Mouse (Mus musculus): ENCODE data around the gene Bbip1. TPM values are rescaled to one million over a fixed set of nuclear protein-coding genes. Genes with fewer than 3 reads are reported as not detected.
"Not testable (repeated sequence)": the region's sequence is repeated elsewhere in the genome, so short reads cannot be mapped to it uniquely, and the experiment has no call there.

Gene Bbip1
- 100 to 1,000 TPM; 101 to 113 TPM for total RNA-seq (2021)

- peak; percentile 100 for DNase-seq
- intact Hi-C loops (cut with DNase I): loop anchor here (5.0 kb wide), 1 partner anchor 1263 kb away; no protein-coding TSS in a partner anchor
These were observed at the start of gene Bbip1, which contains the start of gene Shoc2 for GRCm38 (mm10) chr19:53943802-53944785. Gene Bbip1 (minus strand): TSS chr19:53944627. Gene Shoc2 (plus strand): TSS chr19:53944306.

DNA sequence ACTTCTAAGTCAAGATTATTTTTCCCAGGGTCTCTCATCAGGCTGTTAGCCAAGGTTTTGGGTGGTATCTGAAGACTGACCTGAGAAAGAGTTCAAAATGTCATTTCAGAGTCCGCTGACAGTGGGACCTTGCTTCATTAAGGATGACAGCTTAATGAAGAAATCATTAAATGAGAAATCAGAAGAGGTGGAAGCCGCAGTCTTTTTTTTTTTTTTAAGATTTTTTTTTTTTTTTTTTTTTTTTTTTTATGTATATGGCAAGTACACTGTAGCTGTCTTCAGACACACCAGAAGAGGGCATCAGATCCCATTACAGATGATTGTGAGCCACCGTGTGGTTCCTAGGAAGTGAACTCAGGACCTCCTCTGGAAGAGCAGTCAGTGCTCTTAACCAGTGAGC is 49.4 kb upstream of the Bbip1 start:
- DNase-seq: no peak
- intact Hi-C loops (cut with DNase I): no loop called here

DNA sequence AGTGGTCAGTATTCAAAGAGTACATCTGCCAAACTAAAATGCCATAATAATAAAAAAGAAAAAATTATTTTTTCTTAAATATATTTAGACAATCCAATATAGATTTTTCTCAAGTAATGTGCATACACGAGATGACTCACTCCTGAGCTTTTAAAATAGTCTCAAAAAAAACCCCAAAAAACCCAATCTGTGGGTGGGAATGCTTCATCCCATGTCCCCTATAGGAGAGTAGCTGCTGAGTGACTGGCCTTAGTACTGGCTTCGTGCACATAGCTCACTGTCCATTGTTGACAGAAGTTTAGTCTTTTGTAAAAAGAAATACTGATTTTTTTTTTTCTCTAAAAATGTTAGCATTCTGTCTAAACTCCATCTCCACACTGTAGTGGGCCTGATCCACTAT is 46.1 kb upstream of the Bbip1 start:
- intact Hi-C loops (cut with DNase I): no loop called here
- no peak for DNase-seq

DNA sequence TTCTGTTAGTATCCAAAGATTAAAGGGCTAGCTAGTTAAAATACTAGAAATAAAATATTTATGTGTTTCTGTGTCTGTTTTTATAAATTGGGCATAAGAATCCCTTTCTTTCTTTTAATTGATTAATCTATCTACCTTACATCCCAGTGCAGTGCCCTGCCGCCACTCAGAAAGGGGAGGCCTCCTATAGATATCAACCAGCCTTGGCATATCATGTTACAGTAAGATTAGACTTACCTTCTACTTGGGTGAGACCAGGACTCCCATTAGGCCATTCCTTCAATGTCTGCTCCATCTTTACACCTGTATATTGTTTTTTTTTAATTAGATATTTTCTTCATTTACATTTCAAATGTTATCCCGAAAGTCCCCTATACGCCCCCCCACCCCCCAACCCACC is 40.2 kb upstream of the Bbip1 start:
- intact Hi-C loops (cut with DNase I): no loop called here
- DNase-seq: no peak

GRCm38 (mm10) chr19:53983336-53983735 is 38.9 kb upstream of the Bbip1 start:
- intact Hi-C loops (cut with DNase I): no loop called here
- DNase-seq: peak; percentile 2

- intact Hi-C loops (cut with DNase I): no loop called here
- DNase-seq: no peak
These were observed 37.6 kb upstream of the Bbip1 start for GRCm38 (mm10) chr19:53982041-53982440.

DNA sequence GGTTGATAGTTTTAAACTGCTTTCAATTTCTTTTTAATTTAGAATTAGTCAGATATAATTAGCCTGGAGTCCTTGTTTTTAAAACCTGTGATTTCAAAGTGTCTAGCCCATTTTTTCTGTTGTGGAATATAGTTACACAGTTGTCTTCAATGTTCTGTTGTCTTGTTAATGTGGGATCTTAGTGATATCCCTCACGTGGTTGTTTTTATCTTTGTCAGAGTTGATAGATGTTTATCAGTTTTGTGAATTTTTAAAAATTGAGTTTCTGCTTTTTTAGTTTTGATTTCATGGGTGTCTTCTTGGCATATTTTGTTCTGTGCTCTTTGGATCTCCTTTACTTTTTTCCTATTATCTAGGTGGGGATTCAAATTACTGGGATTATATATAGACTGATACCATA is 29.2 kb upstream of the Bbip1 start:
- DNase-seq: no peak
- intact Hi-C loops (cut with DNase I): no loop called here

DNA sequence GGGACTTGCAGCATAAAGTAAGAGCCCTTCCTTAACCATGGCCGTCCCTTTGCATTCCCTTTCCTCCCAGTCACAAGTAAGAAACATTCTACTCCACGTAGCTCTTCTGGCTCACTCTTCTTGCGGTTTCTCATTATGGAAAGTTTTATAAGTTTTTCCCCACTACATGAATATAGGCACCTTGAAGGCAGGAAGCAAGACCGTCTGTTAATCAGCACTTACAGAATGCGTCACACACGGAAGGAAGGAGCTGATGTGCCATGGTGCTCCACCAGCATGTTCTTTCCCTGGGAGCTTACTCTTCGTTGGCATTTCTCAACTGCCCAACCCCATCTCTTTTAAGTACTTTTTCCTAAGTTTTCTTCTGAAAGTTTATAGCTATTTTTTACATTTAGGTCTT is 27.5 kb upstream of the Bbip1 start:
- DNase-seq: no peak
- intact Hi-C loops (cut with DNase I): no loop called here

DNA sequence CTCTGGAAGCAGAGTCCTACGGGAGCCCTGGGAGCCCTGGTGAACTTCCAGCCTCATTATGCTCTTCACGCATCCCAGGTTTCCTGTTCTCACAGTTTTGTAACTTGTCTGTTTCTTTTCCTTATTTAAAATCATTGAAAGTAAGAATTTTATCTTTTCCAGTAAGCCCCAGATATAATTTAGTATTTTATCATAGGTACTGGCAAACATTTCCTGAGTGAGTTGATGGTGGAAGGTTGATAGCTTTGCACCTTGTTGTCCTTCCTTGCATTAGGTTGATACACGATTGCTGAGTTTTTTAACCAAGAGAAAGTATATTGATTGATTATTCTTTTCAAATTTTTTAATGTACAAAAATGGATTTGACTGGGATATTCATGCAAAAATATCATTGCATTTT is 24.8 kb upstream of the Bbip1 start:
- no peak for DNase-seq

GRCm38 (mm10) chr19:53964910-53965633 is 20.6 kb upstream of the Bbip1 start:
- no peak for DNase-seq
- intact Hi-C loops (cut with DNase I): no loop called here

More for the DNA sequence above, 24.8 kb upstream of the Bbip1 start:
- intact Hi-C loops (cut with DNase I): no loop called here

DNA sequence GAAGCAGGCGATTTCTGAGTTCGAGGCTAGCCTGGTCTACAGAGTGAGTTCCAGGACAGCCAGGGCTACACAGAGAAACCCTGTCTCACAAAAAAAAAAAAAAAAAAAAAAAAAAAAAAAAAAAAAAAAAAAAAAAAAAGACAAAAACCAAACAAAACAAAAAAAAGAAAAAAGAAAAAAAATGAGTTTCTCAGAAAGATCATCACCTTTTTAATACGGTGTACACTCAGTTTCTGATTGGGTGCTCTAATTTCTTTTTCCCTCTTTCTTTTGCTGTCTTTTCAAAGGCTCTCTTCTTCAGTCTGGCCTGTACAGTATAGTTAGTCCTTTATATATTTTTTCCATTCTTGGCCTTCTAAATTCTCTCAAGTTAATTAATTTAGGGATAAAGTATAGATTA is 19.9 kb upstream of the Bbip1 start:
- DNase-seq: not testable (repeated sequence)

GRCm38 (mm10) chr19:53962511-53962910 is 18.1 kb upstream of the Bbip1 start:
- intact Hi-C loops (cut with DNase I): no loop called here
- DNase-seq: no peak

More for the DNA sequence above, 19.9 kb upstream of the Bbip1 start:
- intact Hi-C loops (cut with DNase I): not testable (repeated sequence)

DNA sequence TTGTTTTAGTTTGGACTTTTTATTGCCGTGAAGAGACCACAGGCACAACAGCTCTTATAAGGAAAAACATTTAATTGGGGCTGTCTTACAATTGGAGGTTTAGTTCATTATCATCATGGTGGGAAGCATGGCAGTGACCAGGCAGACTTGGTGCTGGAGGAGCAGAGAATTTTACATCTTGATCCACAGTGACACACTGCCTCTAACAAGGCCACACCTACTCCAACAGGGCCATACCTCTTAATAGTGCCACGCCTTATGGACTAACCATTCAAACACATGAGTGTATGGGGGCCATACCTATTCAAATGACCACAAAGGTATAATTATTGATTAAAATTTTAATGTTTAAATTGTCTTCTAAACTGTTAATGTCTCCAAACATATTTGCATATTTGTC is 13.1 kb upstream of the Bbip1 start:
- intact Hi-C loops (cut with DNase I): no loop called here
- no peak for DNase-seq

- intact Hi-C loops (cut with DNase I): loop anchor here (5.0 kb wide), 1 partner anchor 1117 kb away; no protein-coding TSS in a partner anchor
- peak; percentile 45 for DNase-seq
These were observed 980 bp upstream of the Bbip1 start for GRCm38 (mm10) chr19:53945171-53946042.

DNA sequence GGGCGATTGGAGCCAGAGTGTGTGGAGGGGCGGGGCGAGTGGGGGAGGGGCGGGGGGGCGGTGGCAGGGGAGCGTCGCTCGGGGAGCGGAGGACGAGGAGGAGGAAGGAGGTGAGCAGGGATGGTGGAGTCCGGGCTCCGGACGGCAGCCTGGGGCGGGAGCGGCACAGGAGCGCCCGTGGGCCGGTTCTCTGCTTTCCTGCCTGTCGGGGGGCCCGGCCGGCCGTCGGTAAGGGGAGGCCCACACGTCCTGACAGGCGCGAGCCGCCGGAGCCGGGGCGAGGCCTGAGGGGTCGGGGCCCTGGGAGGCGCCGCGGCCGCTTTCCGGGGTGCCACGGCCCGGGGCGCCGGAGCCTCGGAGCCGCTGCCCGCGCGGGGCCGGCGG is 351 bp upstream of the Bbip1 start:
- intact Hi-C loops (cut with DNase I): loop anchor here (5.0 kb wide), 2 partner anchors 1118 to 1263 kb away; no protein-coding TSS in a partner anchor
- no peak for DNase-seq

- no peak for DNase-seq
- intact Hi-C loops (cut with DNase I): loop anchor here (5.0 kb wide), 1 partner anchor 1265 kb away; no protein-coding TSS in a partner anchor
These were observed 2.1 kb downstream of the Bbip1 start for GRCm38 (mm10) chr19:53942342-53942741.

DNA sequence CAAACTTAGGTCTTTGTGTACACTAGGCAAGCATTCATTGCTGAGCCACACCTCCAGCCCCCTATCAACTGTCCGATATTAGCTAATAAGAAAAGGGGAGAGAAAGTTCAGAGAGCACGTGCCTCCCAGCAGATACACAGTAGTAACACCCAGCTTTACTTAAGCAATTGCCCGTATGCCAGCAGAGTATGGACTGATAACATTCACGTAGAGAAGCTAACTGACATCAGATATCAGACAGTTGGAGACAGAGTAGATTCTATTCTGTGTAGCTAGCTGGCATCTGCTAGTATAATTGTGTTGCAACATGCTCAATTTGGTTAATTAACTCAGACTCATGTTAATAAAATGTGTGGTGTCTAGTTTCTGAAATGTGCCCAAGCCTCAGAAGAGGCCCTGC is 3.3 kb downstream of the Bbip1 start:
- intact Hi-C loops (cut with DNase I): loop anchor here (5.0 kb wide), 1 partner anchor 1266 kb away; no protein-coding TSS in a partner anchor
- DNase-seq: no peak

GRCm38 (mm10) chr19:53939467-53939866 is 5.0 kb downstream of the Bbip1 start:
- no peak for DNase-seq

GRCm38 (mm10) chr19:53934046-53934445 is 10.4 kb downstream of the Bbip1 start:
- DNase-seq: no peak
- intact Hi-C loops (cut with DNase I): no loop called here

More at GRCm38 (mm10) chr19:53939467-53939866, 5.0 kb downstream of the Bbip1 start:
- intact Hi-C loops (cut with DNase I): no loop called here

DNA sequence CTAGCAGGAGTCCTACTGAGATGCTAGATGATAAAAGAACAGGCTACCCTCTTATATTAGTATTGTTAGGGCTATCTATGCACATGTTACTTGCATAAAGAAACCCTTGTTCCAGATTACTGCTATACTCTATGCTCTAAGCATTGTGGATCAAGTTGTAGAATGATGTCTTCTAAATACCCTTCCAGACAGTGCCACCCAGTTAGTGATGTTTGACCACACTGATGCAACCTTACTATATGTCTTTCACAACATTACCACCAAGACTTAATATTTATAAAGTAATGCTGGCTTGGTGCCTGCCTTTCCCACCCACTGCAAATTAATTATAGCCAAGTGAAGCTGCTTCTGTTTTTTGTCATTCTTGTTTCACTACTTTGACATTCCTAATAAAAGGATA is 11.4 kb downstream of the Bbip1 start:
- intact Hi-C loops (cut with DNase I): no loop called here
- no peak for DNase-seq
